Mouse (Mus musculus) cerebellum, postnatal 36 days (tissue): Measurements from ENCODE around the gene Dnttip2.
"Not testable (repeated sequence)": the region's sequence is repeated elsewhere in the genome, so short reads cannot be mapped to it uniquely, and the experiment has no call there.

Experiments used
- DNase-seq, 2 experiments: peaks; one replicate each; pipeline ENCODE4 v3.0.0; 2021 to 2022; ENCODE audit warnings: mixed read lengths in 2 of 2

Dnttip2 gene

GRCm38 (mm10) chr3:122274241-122275024 is at the start of gene Dnttip2:
Gene Dnttip2 (plus strand): TSS chr3:122274388.
- peak; percentile 94 to 95 for DNase-seq

- not testable (repeated sequence) for DNase-seq
These were observed 47.2 kb upstream of the Dnttip2 start for GRCm38 (mm10) chr3:122226972-122227371.

GRCm38 (mm10) chr3:122235772-122236171 is 38.4 kb upstream of the Dnttip2 start:
- no peak for DNase-seq

GRCm38 (mm10) chr3:122242876-122243275 is 31.3 kb upstream of the Dnttip2 start:
- DNase-seq, result no peak

- DNase-seq, result no peak
These were observed 30.6 kb upstream of the Dnttip2 start for GRCm38 (mm10) chr3:122243416-122244167.

- no peak for DNase-seq
These were observed 29.4 kb upstream of the Dnttip2 start for GRCm38 (mm10) chr3:122244759-122245158.

GRCm38 (mm10) chr3:122245215-122245877 is 28.8 kb upstream of the Dnttip2 start, which contains the start of gene Gclm:
Gene Gclm (plus strand): TSS chr3:122245557.
- peak; percentile 90 to 94 for DNase-seq

- peak; percentile 65 for DNase-seq
These were observed 28.3 kb upstream of the Dnttip2 start for GRCm38 (mm10) chr3:122245878-122246332.

- DNase-seq, result no peak
These were observed 27.8 kb upstream of the Dnttip2 start for GRCm38 (mm10) chr3:122246406-122246805.

- peak in 1 of 2 experiments; percentile 37 for DNase-seq
These were observed 27.0 kb upstream of the Dnttip2 start for GRCm38 (mm10) chr3:122246986-122247767.

GRCm38 (mm10) chr3:122247768-122248100 is 26.5 kb upstream of the Dnttip2 start:
- no peak for DNase-seq

- no peak for DNase-seq
These were observed 21.5 kb upstream of the Dnttip2 start for GRCm38 (mm10) chr3:122252466-122253253.

- DNase-seq, result not testable (repeated sequence)
These were observed 20.1 kb upstream of the Dnttip2 start for GRCm38 (mm10) chr3:122254050-122254449.

- DNase-seq, result no peak
These were observed 4.2 kb upstream of the Dnttip2 start for GRCm38 (mm10) chr3:122269986-122270385.

- DNase-seq, result not testable (repeated sequence)
These were observed 1.6 kb upstream of the Dnttip2 start for GRCm38 (mm10) chr3:122272565-122272964.

- DNase-seq, result no peak
These were observed 564 bp upstream of the Dnttip2 start for GRCm38 (mm10) chr3:122273407-122274240.

- no peak for DNase-seq
These were observed 923 bp downstream of the Dnttip2 start for GRCm38 (mm10) chr3:122275111-122275510.

GRCm38 (mm10) chr3:122287195-122287594 is 13.0 kb downstream of the Dnttip2 start:
- DNase-seq, result no peak

GRCm38 (mm10) chr3:122288613-122289195 is 14.5 kb downstream of the Dnttip2 start:
- no peak for DNase-seq

- DNase-seq, result not testable (repeated sequence)
These were observed 15.2 kb downstream of the Dnttip2 start for GRCm38 (mm10) chr3:122289344-122289743.
